ENCODE assay signal across 8 mouse cellular contexts in genomic region chr8:105694051-105694799, GRCm38 (mm10). TPM values are rescaled to one million over a fixed set of nuclear protein-coding genes. Genes with fewer than 3 reads are reported as not detected.
DNase-seq lines count a peak whose midpoint lies in the region; ATAC-seq lines count a peak whose summit lies in the region.

No protein-coding gene starts in this region.

- peak; percentile 31 for DNase-seq in embryo, embryonic 11 days
- no peak for DNase-seq in embryo, embryonic 10 days (ENCODE audit: low spot score)
- peak; percentile 38 for DNase-seq in right cerebral cortex, adult 18-20 months
- no peak for DNase-seq in right cerebral cortex, postnatal 36 days (ENCODE audit: low spot score in 2 of 2)
- peak; percentile 66 for DNase-seq in testis, postnatal 10 days (ENCODE audit: low spot score)
- no peak for DNase-seq in adrenal gland, adult (ENCODE audit: inconsistent age in 2 of 2, low spot score in 1 of 2)

- H3K9me3 ChIP-seq in hindbrain, embryonic 13.5 days: no peaks in the 10 kb centered on the region
- H3K9me3 ChIP-seq in liver, embryonic 16.5 days (replicated peaks; ENCODE audit: control insufficient read depth, low read length): no peaks in the 10 kb centered on the region

- H3K36me3 ChIP-seq in hindbrain, embryonic 13.5 days: peaks cover 42% of the 10 kb centered on the region
- H3K36me3 ChIP-seq in liver, embryonic 16.5 days (ENCODE audit: control insufficient read depth, insufficient read depth): peaks cover 12% of the 10 kb centered on the region; the same call in 1 of the 2 replicates

- peaks cover 25% of the 10 kb centered on the region for H3K4me1 ChIP-seq in hindbrain, embryonic 13.5 days (replicated peaks)
- H3K4me1 ChIP-seq in liver, embryonic 16.5 days (ENCODE audit: control insufficient read depth, low read depth, low read length): peaks cover 10% of the 10 kb centered on the region

- 5% methylated on average over 40 of the region's 40 CpGs for WGBS in hindbrain, embryonic 13.5 days
- 33% methylated on average over 40 of the region's 40 CpGs for WGBS in liver, embryonic 16.5 days (ENCODE audit: insufficient replicate concordance)

- H3K4me3 ChIP-seq in hindbrain, embryonic 13.5 days: peak overlapping the region; percentile 71
- peak overlapping the region; percentile 44 for H3K4me3 ChIP-seq in liver, embryonic 16.5 days (ENCODE audit: low read depth, low read length)

- H3K4me2 ChIP-seq in hindbrain, embryonic 13.5 days: peak overlapping the region; percentile 76
- peak overlapping the region; percentile 76 for H3K4me2 ChIP-seq in liver, embryonic 16.5 days (ENCODE audit: low read depth, low read length)

- no peaks in the 10 kb centered on the region for H3K27me3 ChIP-seq in hindbrain, embryonic 13.5 days
- peaks cover 5% of the 10 kb centered on the region; the same call in 1 of the 2 replicates for H3K27me3 ChIP-seq in liver, embryonic 16.5 days (ENCODE audit: control insufficient read depth, insufficient read depth, low read depth, low read length)

- H3K9ac ChIP-seq in hindbrain, embryonic 13.5 days: peak overlapping the region; percentile 87
- no peak overlapping the region for H3K9ac ChIP-seq in liver, embryonic 16.5 days (ENCODE audit: low read depth, low read length)

- peak; percentile 71 for ATAC-seq in hindbrain, embryonic 13.5 days (ENCODE audit: low FRiP score)
- ATAC-seq in liver, embryonic 16.5 days (ENCODE audit: low read depth): 0 out of 2 replicates have a peak, but pooled peaks have one; percentile 7

- peak overlapping the region; percentile 91 for H3K27ac ChIP-seq in hindbrain, embryonic 13.5 days
- no peak overlapping the region for H3K27ac ChIP-seq in liver, embryonic 16.5 days (ENCODE audit: low read length)

RNA-seq across cellular contexts. Expression of gene Acd, which starts 6.7 kb away (rescaled TPM):
- polyA plus RNA-seq in hindbrain, embryonic 13.5 days (2015; fragmentation: Nextera tagmentation; extraction: Ambion mirVana): 93.0 and 95.2 TPM in 2 replicates
- 19.1 and 20.8 TPM in 2 replicates for polyA plus RNA-seq in liver, embryonic 16.5 days (2015; fragmentation: Nextera tagmentation; extraction: Ambion mirVana)

RNA-seq across cellular contexts. Expression of gene Pard6a, which starts 6.7 kb away (rescaled TPM):
- polyA plus RNA-seq in hindbrain, embryonic 13.5 days (2015; fragmentation: Nextera tagmentation; extraction: Ambion mirVana): 45.4 and 47.7 TPM in 2 replicates
- polyA plus RNA-seq in liver, embryonic 16.5 days (2015; fragmentation: Nextera tagmentation; extraction: Ambion mirVana): 5.7 and 6.1 TPM in 2 replicates

RNA-seq across cellular contexts. Expression of gene Carmil2, which starts 8.2 kb away (rescaled TPM):
- polyA plus RNA-seq in hindbrain, embryonic 13.5 days (2015; fragmentation: Nextera tagmentation; extraction: Ambion mirVana): 16.2 TPM in 2 replicates
- 0.33 and 0.40 TPM in 2 replicates for polyA plus RNA-seq in liver, embryonic 16.5 days (2015; fragmentation: Nextera tagmentation; extraction: Ambion mirVana)

RNA-seq across cellular contexts. Expression of gene 4933405L10Rik, which starts 13.2 kb away (rescaled TPM):
- 0.16 and 0.28 TPM in 2 replicates for polyA plus RNA-seq in hindbrain, embryonic 13.5 days (2015; fragmentation: Nextera tagmentation; extraction: Ambion mirVana)
- polyA plus RNA-seq in liver, embryonic 16.5 days (2015; fragmentation: Nextera tagmentation; extraction: Ambion mirVana): not detected in 2 replicates

RNA-seq across cellular contexts. Expression of gene Enkd1, which starts 13.8 kb away (rescaled TPM):
- 12.8 TPM in 2 replicates for polyA plus RNA-seq in hindbrain, embryonic 13.5 days (2015; fragmentation: Nextera tagmentation; extraction: Ambion mirVana)
- polyA plus RNA-seq in liver, embryonic 16.5 days (2015; fragmentation: Nextera tagmentation; extraction: Ambion mirVana): 3.5 and 4.1 TPM in 2 replicates

Comparison
In these comparisons a context has a peak if more than half of its experiments do, and no peak if none do; other contexts are left out.
1. DNase-seq: peak in embryo, embryonic 11 days (single experiment), right cerebral cortex, adult 18-20 months (single experiment) and testis, postnatal 10 days (single experiment); none in embryo, embryonic 10 days (single experiment), right cerebral cortex, postnatal 36 days (0 of 2) and adrenal gland, adult (0 of 2).
2. RNA of gene Carmil2, which starts 8.2 kb away (polyA plus RNA-seq): 16.2 TPM in hindbrain, embryonic 13.5 days; 0.33 to 0.40 TPM in liver, embryonic 16.5 days; every median in the first group is over 10 times any median in the second.